Mouse (Mus musculus): Measurements from ENCODE around the gene Troap. TPM values are rescaled to one million over a fixed set of nuclear protein-coding genes. Genes with fewer than 3 reads are reported as not detected.
"Not testable (repeated sequence)": the region's sequence is repeated elsewhere in the genome, so short reads cannot be mapped to it uniquely, and the experiment has no call there.

Gene Troap
- total and polyA plus RNA-seq, 3 experiments: 22.3 to 73.9 (median 58.2) TPM

DNA sequence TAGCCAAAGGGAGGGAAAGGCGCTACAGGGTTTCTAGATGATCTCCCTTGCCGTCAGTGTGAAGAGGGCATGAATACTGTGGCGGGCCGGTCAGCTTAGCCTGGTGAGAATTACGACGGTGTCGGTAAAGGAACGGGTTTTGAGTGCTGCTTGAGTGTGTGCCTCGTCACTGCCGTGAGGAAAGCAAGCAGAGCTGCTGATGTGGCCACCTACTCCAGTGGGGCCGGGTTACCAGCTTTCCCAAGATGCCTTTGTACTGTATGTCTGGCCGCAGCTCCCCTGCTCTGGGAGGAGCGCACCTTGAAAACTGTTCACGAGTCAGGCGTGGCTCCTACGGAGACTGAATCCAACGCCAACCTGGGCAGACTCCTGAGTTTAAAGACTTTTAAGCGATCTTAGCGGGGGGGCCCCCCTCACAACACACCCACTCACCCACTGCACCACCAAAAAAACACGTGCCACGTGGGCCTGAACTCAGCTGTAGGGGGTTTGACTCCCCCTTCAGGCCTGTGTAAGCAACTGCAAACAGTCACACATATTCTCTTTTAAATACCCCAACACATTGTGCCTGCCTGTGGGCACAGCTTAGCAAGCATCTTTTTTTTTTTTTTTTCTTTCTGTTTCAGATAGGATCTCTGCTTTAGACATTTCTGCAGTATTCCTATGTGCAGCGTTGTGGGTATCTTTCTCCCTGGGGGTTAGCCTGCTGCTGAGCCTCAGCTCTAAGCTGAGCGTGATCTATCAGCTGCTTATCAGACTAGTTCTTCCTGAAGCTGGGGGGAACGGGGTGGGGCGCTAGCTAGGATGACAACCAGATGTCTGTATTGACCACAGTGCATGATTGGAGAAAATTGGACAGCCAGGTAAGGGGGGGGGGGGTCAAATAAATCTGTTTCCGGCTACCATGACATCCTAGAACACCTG lies 34.1 kb upstream of the Troap start:
- H3K4me1 ChIP-seq (ENCODE audit: insufficient read depth, low read depth, low read length): peaks cover 17% of the 10 kb centered on the region
- no peak for ATAC-seq (ENCODE audit: extremely low read depth, insufficient number of reproducible peaks, low FRiP score, poor library complexity, severe bottlenecking)
- H3K36me3 ChIP-seq (replicated peaks): peaks cover 39% of the 10 kb centered on the region
- no peak for TF ChIP-seq GATA1 (IDR thresholded peaks at IDR 0.05; ENCODE audit: borderline replicate concordance, low read length)
- TF ChIP-seq TAL1 (conservative IDR thresholded peaks at IDR 0.05; ENCODE audit: low read depth, low read length): no peak
- peak; percentile 21; the same call in 1 of the 2 replicates for TF ChIP-seq POLR2AphosphoS5 (IDR thresholded peaks at IDR 0.05; ENCODE audit: insufficient replicate concordance, low read depth, low read length)
- peak; percentile 24; the same call in 1 of the 2 replicates for TF ChIP-seq CTCF (IDR thresholded peaks at IDR 0.05; ENCODE audit: low read depth, low read length)
- no peak for DNase-seq (ENCODE audit: low spot score)
- peaks cover 16% of the 10 kb centered on the region for H3K27me3 ChIP-seq (ENCODE audit: insufficient read depth, low read length)
- no peak overlapping the region for H3K4me3 ChIP-seq (ENCODE audit: low read depth, low read length)
- no peaks in the 10 kb centered on the region for H3K9me3 ChIP-seq (replicated peaks)

GRCm38 (mm10) chr15:99040920-99041856 lies 33.2 kb upstream of the Troap start:
- TF ChIP-seq POLR2AphosphoS5 (IDR thresholded peaks at IDR 0.05; ENCODE audit: insufficient replicate concordance, low read depth, low read length) (no peak), CTCF (IDR thresholded peaks at IDR 0.05; ENCODE audit: low read depth, low read length) (no peak), GATA1 (IDR thresholded peaks at IDR 0.05; ENCODE audit: borderline replicate concordance, low read length) (no peak), GATA2 (IDR thresholded peaks at IDR 0.05; ENCODE audit: borderline replicate concordance, low read depth, low read length) (no peak), TAL1 (conservative IDR thresholded peaks at IDR 0.05; ENCODE audit: low read depth, low read length) (no peak)

DNA sequence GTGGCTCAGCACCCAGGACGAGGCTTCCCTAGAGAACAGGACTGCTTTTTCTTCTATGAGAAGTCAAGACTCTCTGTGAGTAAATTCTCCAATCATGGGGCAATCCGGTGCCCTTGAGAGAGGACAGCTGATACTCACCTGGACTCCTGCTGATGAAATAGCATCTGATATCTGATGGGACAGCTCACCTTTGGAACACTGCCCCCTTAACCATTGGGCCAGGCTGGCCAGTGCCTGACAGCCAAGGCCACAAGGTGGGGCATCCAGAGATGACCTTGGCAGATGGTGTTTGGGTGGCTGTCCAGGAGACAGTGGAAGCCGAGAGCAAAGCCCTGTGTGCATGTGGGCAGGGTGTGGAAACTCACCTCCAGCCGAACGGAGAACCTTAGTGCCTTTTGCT lies 32.0 kb upstream of the Troap start:
- H3K4me3 ChIP-seq (ENCODE audit: low read depth, low read length): no peak overlapping the region
- no peaks in the 10 kb centered on the region for H3K9me3 ChIP-seq (replicated peaks)
- H3K4me1 ChIP-seq (ENCODE audit: insufficient read depth, low read depth, low read length): peaks cover 11% of the 10 kb centered on the region; the same call in 1 of the 2 replicates
- ATAC-seq (ENCODE audit: extremely low read depth, insufficient number of reproducible peaks, low FRiP score, poor library complexity, severe bottlenecking) (no peak), DNase-seq (ENCODE audit: low spot score) (no peak)
- peaks cover 23% of the 10 kb centered on the region for H3K27me3 ChIP-seq (ENCODE audit: insufficient read depth, low read length)
- no peak for TF ChIP-seq GATA2 (IDR thresholded peaks at IDR 0.05; ENCODE audit: borderline replicate concordance, low read depth, low read length)
- TF ChIP-seq CTCF (IDR thresholded peaks at IDR 0.05; ENCODE audit: low read depth, low read length): no peak
- H3K36me3 ChIP-seq (replicated peaks): peaks cover 22% of the 10 kb centered on the region

More at GRCm38 (mm10) chr15:99040920-99041856, 33.2 kb upstream of the Troap start:
- Histone ChIP-seq H3K4me1 (ENCODE audit: insufficient read depth, low read depth, low read length) (peaks cover 13% of the 10 kb centered on the region; the same call in 1 of the 2 replicates), H3K9me3 (replicated peaks) (no peaks in the 10 kb centered on the region), H3K4me3 (ENCODE audit: low read depth, low read length) (no peak overlapping the region), H3K27me3 (ENCODE audit: insufficient read depth, low read length) (peaks cover 16% of the 10 kb centered on the region), H3K36me3 (replicated peaks) (peaks cover 30% of the 10 kb centered on the region)
- no peak for ATAC-seq (ENCODE audit: extremely low read depth, insufficient number of reproducible peaks, low FRiP score, poor library complexity, severe bottlenecking)
- DNase-seq (ENCODE audit: low spot score): no peak

GRCm38 (mm10) chr15:99044854-99045253 lies 29.5 kb upstream of the Troap start:
- H3K9me3 ChIP-seq (replicated peaks): no peaks in the 10 kb centered on the region
- DNase-seq (ENCODE audit: low spot score) (no peak), ATAC-seq (ENCODE audit: extremely low read depth, insufficient number of reproducible peaks, low FRiP score, poor library complexity, severe bottlenecking) (no peak)
- peaks cover 27% of the 10 kb centered on the region for H3K27me3 ChIP-seq (ENCODE audit: insufficient read depth, low read length)
- H3K36me3 ChIP-seq (replicated peaks): peaks cover 3% of the 10 kb centered on the region
- no peak overlapping the region for H3K4me3 ChIP-seq (ENCODE audit: low read depth, low read length)
- H3K4me1 ChIP-seq (ENCODE audit: insufficient read depth, low read depth, low read length): peaks cover 13% of the 10 kb centered on the region
- no peak for TF ChIP-seq TAL1 (conservative IDR thresholded peaks at IDR 0.05; ENCODE audit: low read depth, low read length)
- TF ChIP-seq GATA2 (IDR thresholded peaks at IDR 0.05; ENCODE audit: borderline replicate concordance, low read depth, low read length): no peak
- no peak for TF ChIP-seq CTCF (IDR thresholded peaks at IDR 0.05; ENCODE audit: low read depth, low read length)
- no peak for TF ChIP-seq POLR2AphosphoS5 (IDR thresholded peaks at IDR 0.05; ENCODE audit: insufficient replicate concordance, low read depth, low read length)

GRCm38 (mm10) chr15:99045734-99046133 lies 28.6 kb upstream of the Troap start:
- DNase-seq (ENCODE audit: low spot score); H3K4me3 ChIP-seq (ENCODE audit: low read depth, low read length); H3K36me3 ChIP-seq (replicated peaks); H3K9me3 ChIP-seq (replicated peaks); ATAC-seq (ENCODE audit: extremely low read depth, insufficient number of reproducible peaks, low FRiP score, poor library complexity, severe bottlenecking): not testable (repeated sequence)
- H3K4me1 ChIP-seq (ENCODE audit: insufficient read depth, low read depth, low read length): peaks cover 13% of the 10 kb centered on the region
- H3K27me3 ChIP-seq (ENCODE audit: insufficient read depth, low read length): peaks cover 29% of the 10 kb centered on the region

- no peak for TF ChIP-seq GATA1 (IDR thresholded peaks at IDR 0.05; ENCODE audit: borderline replicate concordance, low read length)
- peak; percentile 92 for TF ChIP-seq CTCF (IDR thresholded peaks at IDR 0.05; ENCODE audit: low read depth, low read length)
- Histone ChIP-seq H3K4me3 (ENCODE audit: low read depth, low read length) (no peak overlapping the region), H3K36me3 (replicated peaks) (no peaks in the 10 kb centered on the region), H3K9me3 (replicated peaks) (no peaks in the 10 kb centered on the region), H3K4me1 (ENCODE audit: insufficient read depth, low read depth, low read length) (peaks cover 13% of the 10 kb centered on the region), H3K27me3 (ENCODE audit: insufficient read depth, low read length) (peaks cover 36% of the 10 kb centered on the region)
- no peak for ATAC-seq (ENCODE audit: extremely low read depth, insufficient number of reproducible peaks, low FRiP score, poor library complexity, severe bottlenecking)
- no peak for DNase-seq (ENCODE audit: low spot score)
These were observed 24.7 kb upstream of the Troap start for GRCm38 (mm10) chr15:99049473-99050253.
